Mouse (Mus musculus) thymus, adult 2 months (tissue): ENCODE measurements around the gene Ces2g.

Source experiments
- CTCF ChIP-seq: fragments of 200-500 bp; IDR thresholded peaks from 2 replicates; pipeline ENCODE4 v1.5.1; 2012; ENCODE audit warnings: mild to moderate bottlenecking, control low read depth, low read length, moderate library complexity, borderline replicate concordance; ENCODE audit not compliant: control insufficient read depth, poor library complexity, insufficient read depth; ENCODE audit errors: extremely low read depth
- POLR2A ChIP-seq: fragments of 200-500 bp; IDR thresholded peaks from 2 replicates; pipeline ENCODE4 v1.6.1; 2012; ENCODE audit warnings: mild to moderate bottlenecking, low read length, control low read depth, moderate library complexity; ENCODE audit not compliant: control insufficient read depth, poor library complexity, insufficient read depth; ENCODE audit errors: extremely low read depth

DNA sequence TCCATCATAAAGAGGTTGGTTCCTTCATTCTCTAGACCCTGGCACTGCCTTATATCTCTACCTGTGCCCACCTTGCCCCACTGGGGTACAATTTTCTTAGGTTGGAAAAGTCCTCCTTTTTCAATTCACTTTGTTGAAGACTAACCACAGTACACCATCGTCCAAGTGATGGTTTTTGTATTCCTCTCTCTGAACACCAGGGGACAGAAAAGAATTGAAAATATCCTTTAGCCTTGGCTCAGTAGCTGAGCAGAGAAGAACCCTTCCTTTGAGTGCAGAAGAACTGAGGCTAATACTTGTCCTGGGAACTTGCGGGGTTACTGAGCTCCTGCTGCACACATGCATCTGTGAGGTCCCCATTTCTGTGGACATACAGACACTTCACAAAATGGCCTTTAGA lies 16.9 kb upstream of the Ces2g start:
- no peak for TF ChIP-seq CTCF
- TF ChIP-seq POLR2A: no peak
